Mouse (Mus musculus) hindbrain, embryonic 15.5 days (tissue): ENCODE measurements around the gene Apc2. TPM values are rescaled to one million over a fixed set of nuclear protein-coding genes. Genes with fewer than 3 reads are reported as not detected.

Experiments used
- ATAC-seq: fragments of 200-750 bp; cut with Nextera tagmentation; 2 replicates; pipeline ENCODE4 v1.8.0; 2017; ENCODE audit warnings: low read depth, moderate number of reproducible peaks, moderate TSS enrichment; ENCODE audit not compliant: low FRiP score
- H3K27ac ChIP-seq: fragments of 300-500 bp; sonication (generic); replicated peaks from 2 replicates; pipeline ENCODE4 v1.5.1; 2015; ENCODE audit warnings: mild to moderate bottlenecking, inconsistent platforms
- H3K27me3 ChIP-seq: fragments of 300-500 bp; sonication (generic); 2 replicates; pipeline ENCODE4 v1.6.1; 2015; ENCODE audit warnings: control low read depth, inconsistent platforms
- H3K36me3 ChIP-seq: fragments of 300-500 bp; sonication (generic); 2 replicates; pipeline ENCODE4 v1.6.1; 2015; ENCODE audit warnings: control low read depth, inconsistent platforms
- H3K4me1 ChIP-seq: fragments of 300-500 bp; sonication (generic); replicated peaks from 2 replicates; pipeline ENCODE4 v1.6.1; 2015; ENCODE audit warnings: control low read depth, inconsistent platforms
- H3K4me2 ChIP-seq: fragments of 300-500 bp; sonication (generic); 2 replicates; pipeline ENCODE4 v1.6.1; 2015; ENCODE audit warnings: moderate library complexity, mild to moderate bottlenecking, inconsistent platforms
- H3K4me3 ChIP-seq: fragments of 300-500 bp; sonication (generic); 2 replicates; pipeline ENCODE4 v1.5.1; 2015; ENCODE audit warnings: mild to moderate bottlenecking, inconsistent platforms
- H3K9ac ChIP-seq: fragments of 300-500 bp; sonication (generic); 2 replicates; pipeline ENCODE4 v1.6.1; 2015; ENCODE audit warnings: inconsistent platforms
- H3K9me3 ChIP-seq: fragments of 300-500 bp; sonication (generic); 2 replicates; pipeline ENCODE4 v1.6.1; 2016; ENCODE audit warnings: control low read depth, inconsistent platforms
- WGBS: fragments of 180-500 bp; shearing (Covaris S2); methylation state at CpG from one replicate; pipeline ENCODE4 v1.1.7; 2015; 5-methylcytosine and 5-hydroxymethylcytosine counted together
- polyA plus RNA-seq: library from polyadenylated mRNA; unstranded; fragments of >200 nt; fragmentation: Nextera tagmentation; extraction: Ambion mirVana; gene quantifications from 2 replicates; pipeline ENCODE4 v1.2.1, GENCODE M21; 2015

Gene Apc2
- polyA plus RNA-seq, 1 experiment from 2014 or later, result 181 TPM

DNA sequence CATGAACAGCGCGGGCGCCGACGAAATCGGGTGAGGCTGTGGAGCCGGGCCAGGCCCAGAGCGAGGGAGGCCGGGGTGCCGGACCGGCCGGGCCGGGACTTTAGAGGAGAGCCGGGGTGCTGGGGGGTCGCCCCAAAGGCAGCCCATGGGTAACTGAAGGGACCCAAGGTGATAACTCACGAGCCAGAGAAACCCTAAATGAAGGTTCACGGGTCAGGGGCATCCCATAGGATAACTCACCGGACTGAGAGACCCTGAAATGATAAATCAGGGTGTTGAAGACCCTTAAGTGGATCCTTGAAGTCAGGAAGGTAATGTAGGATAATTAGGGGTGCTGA, 30.7 kb upstream of the Apc2 start:
- H3K4me3 ChIP-seq, result peak overlapping the region; percentile 96
- peak overlapping the region; percentile 85 for H3K4me2 ChIP-seq
- H3K36me3 ChIP-seq, result 0 out of 2 replicates have a peak, but pooled peaks cover 3% of the 10 kb centered on the region
- ATAC-seq, result no peak; the same call in 1 of the 2 replicates
- H3K27ac ChIP-seq, result peak overlapping the region; percentile 88
- H3K9me3 ChIP-seq, result no peaks in the 10 kb centered on the region
- under 1% methylated on average over 18 of the region's 18 CpGs for WGBS
- peak overlapping the region; percentile 99 for H3K9ac ChIP-seq
- H3K27me3 ChIP-seq, result no peaks in the 10 kb centered on the region
- peaks cover 72% of the 10 kb centered on the region for H3K4me1 ChIP-seq

DNA sequence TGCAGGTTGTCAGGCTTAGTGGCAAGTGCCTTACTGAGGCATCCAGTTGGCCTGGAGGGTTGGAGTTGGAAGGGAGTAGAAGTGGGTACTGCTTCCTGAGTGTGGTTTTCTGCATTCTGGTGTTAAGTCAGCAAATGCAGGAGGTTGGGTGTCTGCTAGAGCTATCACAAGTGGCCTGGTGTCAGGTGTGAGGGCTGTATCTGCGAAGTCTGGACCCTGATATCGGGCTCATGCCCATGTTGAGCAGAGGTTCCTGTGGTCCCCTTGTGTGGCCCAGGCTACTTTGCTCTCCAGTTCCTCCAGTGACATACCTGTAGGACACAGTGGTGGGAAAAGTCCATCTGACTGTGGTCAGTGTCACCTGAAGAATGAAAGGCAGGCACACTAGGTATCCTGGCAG, 25.7 kb upstream of the Apc2 start:
- 95% methylated on average over 2 of the region's 2 CpGs for WGBS
- 0 out of 2 replicates have a peak overlapping the region, but pooled peaks have one; percentile 30 for H3K27ac ChIP-seq

DNA sequence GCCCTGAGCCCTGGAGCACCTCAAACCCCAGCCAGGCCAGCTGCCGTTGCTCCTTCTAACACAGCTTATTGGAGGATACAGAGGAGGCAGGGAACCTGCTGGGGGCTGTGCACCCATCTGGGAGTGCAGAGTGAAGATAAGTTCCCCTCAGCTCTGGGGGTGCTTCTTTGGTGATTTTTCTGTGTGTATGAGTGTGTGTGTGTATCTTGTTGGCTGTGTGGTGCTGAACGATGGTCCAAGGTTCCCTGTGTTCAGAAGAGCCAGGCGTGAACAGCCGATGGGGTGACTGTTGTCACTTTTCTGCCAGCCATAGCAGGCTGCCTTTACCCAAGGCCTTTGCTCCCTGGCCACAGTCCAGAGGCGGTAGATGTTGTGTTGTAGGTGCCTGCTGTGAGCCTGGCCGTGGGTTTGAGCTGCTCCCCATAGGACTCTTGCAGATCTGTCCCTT, 25.0 kb upstream of the Apc2 start:
- H3K36me3 ChIP-seq, result 0 out of 2 replicates have a peak, but pooled peaks cover 6% of the 10 kb centered on the region
- H3K4me1 ChIP-seq, result peaks cover 63% of the 10 kb centered on the region
- H3K27ac ChIP-seq, result 0 out of 2 replicates have a peak overlapping the region, but pooled peaks have one; percentile 30
- no peaks in the 10 kb centered on the region for H3K9me3 ChIP-seq
- 72% methylated on average over 6 of the region's 6 CpGs for WGBS
- no peak overlapping the region for H3K4me2 ChIP-seq
- ATAC-seq, result no peak
- no peak overlapping the region for H3K9ac ChIP-seq
- H3K27me3 ChIP-seq, result no peaks in the 10 kb centered on the region
- no peak overlapping the region for H3K4me3 ChIP-seq

More for the DNA sequence above, 25.7 kb upstream of the Apc2 start:
- Histone ChIP-seq H3K4me3 (no peak overlapping the region), H3K4me2 (no peak overlapping the region), H3K9me3 (no peaks in the 10 kb centered on the region), H3K27me3 (no peaks in the 10 kb centered on the region), H3K36me3 (0 out of 2 replicates have a peak, but pooled peaks cover 6% of the 10 kb centered on the region), H3K9ac (no peak overlapping the region), H3K4me1 (peaks cover 68% of the 10 kb centered on the region)
- ATAC-seq, result no peak

- Histone ChIP-seq H3K9ac (no peak overlapping the region), H3K27me3 (no peaks in the 10 kb centered on the region), H3K4me2 (no peak overlapping the region), H3K4me1 (peaks cover 58% of the 10 kb centered on the region), H3K27ac (no peak overlapping the region), H3K36me3 (peaks cover 10% of the 10 kb centered on the region; the same call in 1 of the 2 replicates), H3K9me3 (no peaks in the 10 kb centered on the region), H3K4me3 (no peak overlapping the region)
- ATAC-seq, result no peak
- 84% methylated on average over 5 of the region's 5 CpGs for WGBS
Measured at GRCm38 (mm10) chr10:80271186-80271843, 24.5 kb upstream of the Apc2 start.

DNA sequence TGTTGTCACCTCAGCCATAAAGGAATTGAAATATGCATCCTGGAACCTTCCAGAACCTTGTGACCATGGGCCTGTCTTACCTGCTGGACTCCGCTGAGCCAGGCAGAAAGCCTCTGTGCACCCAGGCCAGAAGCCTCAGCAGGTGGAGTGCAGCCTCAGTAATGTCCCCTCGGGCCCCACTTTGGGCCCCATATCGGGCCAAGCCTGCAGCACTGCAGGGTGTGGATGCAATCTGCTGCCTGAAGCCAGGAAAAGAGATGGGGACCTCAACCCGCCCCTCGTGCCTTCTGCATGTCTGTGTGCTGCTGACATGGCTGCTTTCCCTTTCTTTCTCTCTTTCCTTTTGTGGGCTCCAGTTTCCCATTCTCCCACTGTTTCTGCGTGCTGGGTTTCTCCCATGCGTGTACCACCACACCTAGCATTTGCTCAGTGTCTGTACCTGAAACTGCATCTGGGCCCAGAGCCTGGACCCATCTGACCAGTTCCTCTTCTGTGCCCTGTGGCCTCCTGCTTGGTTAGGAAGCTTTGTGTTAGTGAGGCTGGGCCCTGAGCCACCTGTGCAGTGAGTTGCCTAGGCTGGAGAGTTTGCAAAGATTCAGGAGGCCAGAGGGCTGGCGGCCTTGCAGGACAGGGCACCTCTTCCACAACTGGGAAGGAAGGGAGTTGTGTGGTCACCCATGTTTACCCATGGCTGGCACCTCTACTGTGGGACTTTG, 23.7 kb upstream of the Apc2 start:
- Histone ChIP-seq H3K36me3 (peaks cover 15% of the 10 kb centered on the region; the same call in 1 of the 2 replicates), H3K9me3 (no peaks in the 10 kb centered on the region), H3K4me2 (no peak overlapping the region), H3K27me3 (no peaks in the 10 kb centered on the region), H3K27ac (no peak overlapping the region), H3K4me3 (no peak overlapping the region), H3K9ac (no peak overlapping the region), H3K4me1 (peaks cover 51% of the 10 kb centered on the region)
- no peak for ATAC-seq
- WGBS, result 88% methylated on average over 8 of the region's 8 CpGs

DNA sequence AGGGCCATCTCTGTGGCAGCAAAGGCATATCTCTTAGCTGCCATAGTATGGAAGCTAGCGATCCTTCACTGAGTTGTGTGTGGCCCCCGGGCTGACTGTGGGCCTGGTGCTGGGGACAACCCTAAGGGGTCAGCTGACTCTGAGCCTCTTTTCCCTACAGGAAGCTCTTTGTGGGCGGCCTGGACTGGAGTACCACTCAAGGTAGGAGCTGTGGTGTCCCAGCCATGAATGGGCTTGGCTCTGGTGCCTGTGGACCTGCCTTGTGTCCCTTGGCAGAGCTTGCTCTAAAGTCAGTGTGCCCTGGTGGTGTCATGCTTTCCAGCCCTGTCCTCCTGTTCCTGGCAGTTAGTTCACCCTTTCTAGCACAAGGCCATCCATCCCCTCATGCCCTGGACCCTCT, 21.9 kb upstream of the Apc2 start:
- Histone ChIP-seq H3K4me1 (peaks cover 32% of the 10 kb centered on the region), H3K4me3 (no peak overlapping the region), H3K27me3 (no peaks in the 10 kb centered on the region), H3K36me3 (peaks cover 30% of the 10 kb centered on the region), H3K9ac (no peak overlapping the region), H3K27ac (no peak overlapping the region), H3K4me2 (no peak overlapping the region), H3K9me3 (no peaks in the 10 kb centered on the region)
- WGBS, result 92% methylated on average over 3 of the region's 3 CpGs
- no peak for ATAC-seq

DNA sequence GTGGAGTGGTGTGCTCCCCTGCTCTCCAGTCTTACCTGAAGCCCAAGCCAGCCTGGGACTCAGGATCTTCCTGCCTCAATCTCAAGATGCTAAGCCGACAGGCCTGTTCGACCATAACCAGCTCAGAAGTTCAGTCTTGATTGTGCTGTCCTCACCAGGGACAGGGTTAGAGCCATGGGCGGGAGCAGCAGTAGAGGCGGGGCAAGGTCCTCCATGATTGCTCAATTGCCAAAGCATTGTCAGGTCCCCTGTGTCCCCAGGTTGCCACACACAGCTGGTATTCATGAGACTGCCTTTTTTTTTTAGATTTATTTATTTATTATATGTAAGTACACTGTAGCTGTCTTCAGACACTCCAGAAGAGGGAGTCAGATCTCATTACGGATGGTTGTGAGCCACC, 19.5 kb upstream of the Apc2 start:
- Histone ChIP-seq H3K4me1 (peaks cover 13% of the 10 kb centered on the region; the same call in 1 of the 2 replicates), H3K9ac (no peak overlapping the region), H3K4me2 (no peak overlapping the region), H3K27ac (no peak overlapping the region), H3K9me3 (no peaks in the 10 kb centered on the region), H3K36me3 (peaks cover 52% of the 10 kb centered on the region), H3K27me3 (no peaks in the 10 kb centered on the region), H3K4me3 (no peak overlapping the region)
- ATAC-seq, result no peak
- 88% methylated on average over 5 of the region's 5 CpGs for WGBS

DNA sequence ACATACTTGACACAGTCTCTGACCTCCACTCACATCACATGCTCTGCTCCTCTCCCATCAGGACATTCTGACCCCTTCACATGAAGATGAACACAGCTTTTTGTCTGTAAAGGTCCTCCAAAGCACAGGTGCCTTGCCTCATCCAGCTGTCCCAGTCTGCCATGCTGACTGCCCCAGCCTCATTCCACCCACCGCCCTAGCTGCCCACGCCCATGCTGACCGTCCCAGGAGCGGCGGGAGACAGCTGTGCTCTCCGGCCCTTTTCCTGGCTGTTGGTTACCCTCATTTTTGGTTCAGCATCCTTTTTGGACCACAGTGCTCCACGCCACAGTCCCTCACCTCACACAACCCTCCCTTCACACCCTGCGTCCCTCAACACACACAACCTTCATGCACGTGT, 17.4 kb upstream of the Apc2 start:
- no peaks in the 10 kb centered on the region for H3K27me3 ChIP-seq
- H3K4me1 ChIP-seq, result 0 out of 2 replicates have a peak, but pooled peaks cover 3% of the 10 kb centered on the region
- no peak overlapping the region for H3K4me3 ChIP-seq
- peaks cover 57% of the 10 kb centered on the region for H3K36me3 ChIP-seq
- H3K9ac ChIP-seq, result no peak overlapping the region
- WGBS, result 92% methylated on average over 9 of the region's 9 CpGs
- H3K27ac ChIP-seq, result no peak overlapping the region
- H3K4me2 ChIP-seq, result no peak overlapping the region
- ATAC-seq, result no peak
- no peaks in the 10 kb centered on the region for H3K9me3 ChIP-seq

DNA sequence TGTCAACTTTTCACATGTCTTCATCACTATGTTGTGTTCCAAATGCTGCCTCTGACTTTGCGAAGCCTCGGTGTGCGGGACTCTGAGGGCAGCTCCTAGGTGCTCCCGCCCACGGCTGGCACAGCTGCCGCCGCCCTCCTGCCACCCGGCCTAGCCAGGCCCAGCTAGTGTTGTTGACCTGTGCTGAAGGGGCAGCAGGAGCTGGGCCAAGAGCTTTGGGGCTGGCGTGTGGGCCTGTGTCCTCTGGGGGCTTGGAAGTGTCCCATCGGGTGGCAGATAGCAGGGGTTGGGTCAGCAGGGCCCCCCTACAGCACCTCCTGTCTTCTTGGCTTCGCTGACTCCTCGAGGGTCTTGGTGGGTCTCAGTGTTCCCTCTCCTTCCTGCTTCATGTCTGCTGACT, 16.5 kb upstream of the Apc2 start:
- H3K4me2 ChIP-seq, result no peak overlapping the region
- no peaks in the 10 kb centered on the region for H3K9me3 ChIP-seq
- no peaks in the 10 kb centered on the region for H3K27me3 ChIP-seq
- H3K4me3 ChIP-seq, result no peak overlapping the region
- no peak overlapping the region for H3K9ac ChIP-seq
- 96% methylated on average over 12 of the region's 12 CpGs for WGBS
- no peak overlapping the region for H3K27ac ChIP-seq
- H3K4me1 ChIP-seq, result 0 out of 2 replicates have a peak, but pooled peaks cover 3% of the 10 kb centered on the region
- peaks cover 66% of the 10 kb centered on the region for H3K36me3 ChIP-seq
- no peak for ATAC-seq

DNA sequence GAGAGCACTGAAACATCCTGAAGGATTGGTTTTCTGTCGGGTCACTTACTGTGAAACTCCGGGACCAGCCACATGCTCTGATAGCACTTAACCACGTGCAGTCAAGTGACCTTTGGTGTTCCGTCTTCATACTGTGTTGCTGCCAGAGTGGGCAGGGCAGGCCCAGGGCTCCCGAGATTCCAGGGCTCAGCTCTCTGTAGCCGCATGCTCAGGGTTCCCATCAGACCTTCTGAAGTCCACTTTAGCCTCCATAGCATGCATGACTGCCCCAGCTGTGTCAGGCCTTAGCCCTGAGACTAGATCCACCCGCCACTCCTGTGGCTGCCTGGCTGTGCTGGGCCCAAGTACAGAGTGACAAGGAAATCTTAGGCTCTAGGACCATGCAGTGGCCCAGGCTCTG, 14.5 kb upstream of the Apc2 start:
- no peak overlapping the region for H3K4me2 ChIP-seq
- H3K4me3 ChIP-seq, result no peak overlapping the region
- peaks cover 77% of the 10 kb centered on the region for H3K36me3 ChIP-seq
- 88% methylated on average over 7 of the region's 7 CpGs for WGBS
- 0 out of 2 replicates have a peak, but pooled peaks cover 3% of the 10 kb centered on the region for H3K4me1 ChIP-seq
- H3K9ac ChIP-seq, result no peak overlapping the region
- H3K27me3 ChIP-seq, result no peaks in the 10 kb centered on the region
- H3K27ac ChIP-seq, result no peak overlapping the region
- no peaks in the 10 kb centered on the region for H3K9me3 ChIP-seq
- ATAC-seq, result no peak

DNA sequence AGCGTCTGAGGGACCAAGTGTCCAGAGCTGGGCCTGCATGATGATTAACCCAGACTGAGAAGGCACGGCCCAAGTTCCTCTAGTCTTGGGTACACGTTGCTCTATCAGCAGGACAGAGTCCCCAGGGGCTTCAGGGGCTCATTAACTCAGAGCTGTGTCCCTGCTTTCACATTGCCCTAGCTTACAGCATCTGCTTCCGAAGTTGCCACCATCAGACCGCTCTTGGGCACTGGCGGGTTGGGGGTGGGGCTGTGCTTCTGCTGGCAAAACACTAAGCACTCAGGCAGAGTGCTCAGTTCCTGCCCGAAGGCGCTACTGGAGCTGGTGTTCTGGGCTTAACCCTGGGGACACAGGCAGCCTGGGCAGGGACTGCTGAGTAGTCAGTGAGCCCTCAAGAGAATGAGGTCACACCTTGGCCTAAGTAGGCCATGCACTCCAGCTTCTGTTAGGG, 13.8 kb upstream of the Apc2 start:
- no peak for ATAC-seq
- Histone ChIP-seq H3K4me2 (no peak overlapping the region), H3K4me1 (0 out of 2 replicates have a peak, but pooled peaks cover 3% of the 10 kb centered on the region), H3K27me3 (no peaks in the 10 kb centered on the region), H3K27ac (no peak overlapping the region), H3K9me3 (no peaks in the 10 kb centered on the region), H3K9ac (no peak overlapping the region), H3K36me3 (peaks cover 73% of the 10 kb centered on the region), H3K4me3 (no peak overlapping the region)
- WGBS, result 59% methylated on average over 8 of the region's 8 CpGs
